Mouse (Mus musculus) forebrain, embryonic 11.5 days (tissue): ENCODE measurements around the gene Smco4. TPM values are rescaled to one million over a fixed set of nuclear protein-coding genes. Genes with fewer than 3 reads are reported as not detected.
A peak's percentile ranks its signal among the peaks of the same experiment; 100 is the strongest.

Experiments
- ATAC-seq: fragments of 200-750 bp; cut with Nextera tagmentation; replicated peaks from 2 replicates; pipeline ENCODE4 v1.8.0; 2017; ENCODE audit warnings: moderate TSS enrichment; ENCODE audit not compliant: low FRiP score
- DNase-seq: peaks from one replicate; pipeline ENCODE4 v3.0.0-alpha.2; 2017; ENCODE audit warnings: low spot score
- H3K27ac ChIP-seq: fragments of 300-500 bp; sonication (generic); 2 replicates; pipeline ENCODE4 v1.5.1; 2014; ENCODE audit warnings: low read depth, low read length
- H3K27me3 ChIP-seq: fragments of 300-500 bp; sonication (generic); 2 replicates; pipeline ENCODE4 v1.6.1; 2014; ENCODE audit warnings: mild to moderate bottlenecking, low read length, mixed read lengths; ENCODE audit not compliant: control insufficient read depth, insufficient read depth
- H3K36me3 ChIP-seq: fragments of 300-500 bp; sonication (generic); 2 replicates; pipeline ENCODE4 v1.6.1; 2014; ENCODE audit warnings: mild to moderate bottlenecking, low read length, moderate library complexity, mixed read lengths; ENCODE audit not compliant: control insufficient read depth, insufficient read depth
- H3K4me1 ChIP-seq: fragments of 300-500 bp; sonication (generic); replicated peaks from 2 replicates; pipeline ENCODE4 v1.6.1; 2014; ENCODE audit warnings: low read length, mixed read lengths; ENCODE audit not compliant: control insufficient read depth, insufficient read depth
- H3K4me2 ChIP-seq: fragments of 300-500 bp; sonication (generic); 2 replicates; pipeline ENCODE4 v1.6.1; 2014; ENCODE audit warnings: low read depth, mild to moderate bottlenecking, low read length, moderate library complexity, mixed read lengths; ENCODE audit not compliant: severe bottlenecking
- H3K4me3 ChIP-seq: fragments of 300-500 bp; sonication (generic); 2 replicates; pipeline ENCODE4 v1.5.1; 2014; ENCODE audit warnings: low read depth, low read length
- H3K9ac ChIP-seq: fragments of 300-500 bp; sonication (generic); 2 replicates; pipeline ENCODE4 v1.6.1; 2014; ENCODE audit warnings: low read length
- H3K9me3 ChIP-seq: fragments of 300-500 bp; sonication (generic); 2 replicates; pipeline ENCODE4 v1.6.1; 2016; ENCODE audit warnings: low read length, mixed read lengths; ENCODE audit not compliant: control insufficient read depth
- WGBS: fragments of 180-500 bp; shearing (Covaris S2); extraction: QIAGEN DNeasy Blood & Tissue Kit; methylation state at CpG from one replicate; pipeline ENCODE4 v1.1.7; 2014; 5-methylcytosine and 5-hydroxymethylcytosine counted together
- polyA plus RNA-seq: library from polyadenylated mRNA; unstranded; fragments of >200 nt; fragmentation: Nextera tagmentation; extraction: Ambion mirVana; gene quantifications from 2 replicates; pipeline ENCODE4 v1.2.1, GENCODE M21; 2014

The Smco4 gene
- polyA plus RNA-seq, result 3.3 and 3.9 TPM in 2 replicates

GRCm38 (mm10) chr9:15493235-15493924 is at the start of gene Smco4:
Gene Smco4 (plus strand): TSS chr9:15493432.
- WGBS, result under 1% methylated on average over 51 of the region's 101 CpGs
- no peak within 1 kb of the TSS for H3K27ac ChIP-seq

GRCm38 (mm10) chr9:15447397-15447796 is 45.8 kb upstream of the Smco4 start:
- DNase-seq (no peak), ATAC-seq (no peak)
- Histone ChIP-seq H3K4me2 (no peak overlapping the region), H3K9ac (no peak overlapping the region), H3K27ac (no peak overlapping the region), H3K4me1 (no peaks in the 10 kb centered on the region), H3K27me3 (no peaks in the 10 kb centered on the region), H3K9me3 (no peaks in the 10 kb centered on the region), H3K4me3 (no peak overlapping the region), H3K36me3 (no peaks in the 10 kb centered on the region)
- WGBS, result 84% methylated on average over 2 of the region's 2 CpGs

More at GRCm38 (mm10) chr9:15493235-15493924, at the start of gene Smco4:
- H3K36me3 ChIP-seq, result no peaks in the 10 kb centered on the region
- peak; percentile 88 for ATAC-seq
- peak within 1 kb of the TSS; percentile 93 for H3K9ac ChIP-seq
- peaks cover 16% of the 10 kb centered on the region; the same call in 1 of the 2 replicates for H3K4me1 ChIP-seq
- H3K4me3 ChIP-seq, result peak within 1 kb of the TSS; percentile 74
- DNase-seq, result peak; percentile 85
- no peaks in the 10 kb centered on the region for H3K9me3 ChIP-seq
- H3K27me3 ChIP-seq, result no peaks in the 10 kb centered on the region; the same call in 1 of the 2 replicates
- peak within 1 kb of the TSS; percentile 82 for H3K4me2 ChIP-seq

DNA sequence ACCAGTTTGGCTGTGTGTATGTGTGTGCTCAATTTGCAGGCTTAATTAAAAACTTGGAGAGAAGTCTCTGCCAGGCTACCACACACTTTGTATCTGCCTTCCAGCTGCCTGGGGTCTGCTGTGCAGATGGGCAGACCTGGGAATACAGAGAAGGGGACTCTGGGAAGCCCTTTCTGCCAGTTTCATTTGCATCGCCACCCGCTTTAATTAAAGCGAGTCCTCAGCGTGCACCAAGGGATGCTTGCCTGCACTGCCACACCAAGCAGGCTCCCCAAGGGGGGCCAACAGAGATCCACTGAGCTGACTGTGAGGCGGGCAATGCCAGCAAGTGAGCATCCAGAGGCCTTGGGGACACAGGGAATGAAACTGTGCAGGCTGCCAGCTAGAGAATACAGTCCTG is 42.3 kb upstream of the Smco4 start:
- WGBS, result 43% methylated on average over 5 of the region's 5 CpGs
- no peak overlapping the region for H3K9ac ChIP-seq
- no peaks in the 10 kb centered on the region for H3K27me3 ChIP-seq
- H3K27ac ChIP-seq, result no peak overlapping the region
- no peak overlapping the region for H3K4me3 ChIP-seq
- H3K36me3 ChIP-seq, result no peaks in the 10 kb centered on the region
- DNase-seq (no peak), ATAC-seq (no peak)
- no peaks in the 10 kb centered on the region for H3K9me3 ChIP-seq
- H3K4me2 ChIP-seq, result no peak overlapping the region
- no peaks in the 10 kb centered on the region for H3K4me1 ChIP-seq

DNA sequence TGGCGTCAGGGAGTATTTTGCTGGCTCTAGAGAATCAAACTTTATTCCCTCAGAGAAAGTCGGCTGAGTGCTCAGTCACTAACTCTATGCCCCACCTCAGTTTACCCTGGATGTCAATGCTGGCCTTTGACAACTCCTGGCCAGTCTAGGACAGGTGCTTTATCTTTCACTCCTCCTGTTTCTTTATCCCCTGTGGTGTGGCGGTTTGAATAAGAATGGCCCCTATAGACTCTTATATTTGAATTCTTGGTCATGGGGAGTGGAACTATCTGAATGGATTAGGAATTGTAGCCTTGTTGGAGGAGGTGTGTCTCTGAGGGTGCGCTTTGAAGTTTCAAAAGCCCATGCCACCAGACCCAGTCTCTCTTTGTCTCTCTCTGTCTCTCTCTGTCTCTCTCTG is 21.0 kb upstream of the Smco4 start:
- H3K36me3 ChIP-seq, result no peaks in the 10 kb centered on the region
- no peaks in the 10 kb centered on the region for H3K27me3 ChIP-seq
- no peak overlapping the region for H3K27ac ChIP-seq
- no peak overlapping the region for H3K4me2 ChIP-seq
- DNase-seq (no peak), ATAC-seq (no peak)
- H3K4me3 ChIP-seq, result no peak overlapping the region
- H3K9ac ChIP-seq, result no peak overlapping the region
- WGBS, result 76% methylated on average over 4 of the region's 4 CpGs
- H3K9me3 ChIP-seq, result no peaks in the 10 kb centered on the region
- H3K4me1 ChIP-seq, result no peaks in the 10 kb centered on the region

GRCm38 (mm10) chr9:15473206-15473605 is 20.0 kb upstream of the Smco4 start:
- DNase-seq (no peak), ATAC-seq (no peak)
- no peak overlapping the region for H3K4me2 ChIP-seq
- no peak overlapping the region for H3K27ac ChIP-seq
- no peaks in the 10 kb centered on the region for H3K36me3 ChIP-seq
- no peak overlapping the region for H3K4me3 ChIP-seq
- no peak overlapping the region for H3K9ac ChIP-seq
- H3K9me3 ChIP-seq, result no peaks in the 10 kb centered on the region
- 100% methylated on average over 1 of the region's 1 CpGs for WGBS
- no peaks in the 10 kb centered on the region for H3K27me3 ChIP-seq
- no peaks in the 10 kb centered on the region for H3K4me1 ChIP-seq

- Histone ChIP-seq H3K27me3 (no peaks in the 10 kb centered on the region), H3K9ac (no peak overlapping the region), H3K9me3 (no peaks in the 10 kb centered on the region), H3K36me3 (no peaks in the 10 kb centered on the region), H3K4me1 (no peaks in the 10 kb centered on the region), H3K4me2 (no peak overlapping the region), H3K27ac (no peak overlapping the region), H3K4me3 (no peak overlapping the region)
- no peak for DNase-seq
- no peak for ATAC-seq
- 90% methylated on average over 10 of the region's 10 CpGs for WGBS
These were observed 15.7 kb upstream of the Smco4 start for GRCm38 (mm10) chr9:15477556-15477955.

DNA sequence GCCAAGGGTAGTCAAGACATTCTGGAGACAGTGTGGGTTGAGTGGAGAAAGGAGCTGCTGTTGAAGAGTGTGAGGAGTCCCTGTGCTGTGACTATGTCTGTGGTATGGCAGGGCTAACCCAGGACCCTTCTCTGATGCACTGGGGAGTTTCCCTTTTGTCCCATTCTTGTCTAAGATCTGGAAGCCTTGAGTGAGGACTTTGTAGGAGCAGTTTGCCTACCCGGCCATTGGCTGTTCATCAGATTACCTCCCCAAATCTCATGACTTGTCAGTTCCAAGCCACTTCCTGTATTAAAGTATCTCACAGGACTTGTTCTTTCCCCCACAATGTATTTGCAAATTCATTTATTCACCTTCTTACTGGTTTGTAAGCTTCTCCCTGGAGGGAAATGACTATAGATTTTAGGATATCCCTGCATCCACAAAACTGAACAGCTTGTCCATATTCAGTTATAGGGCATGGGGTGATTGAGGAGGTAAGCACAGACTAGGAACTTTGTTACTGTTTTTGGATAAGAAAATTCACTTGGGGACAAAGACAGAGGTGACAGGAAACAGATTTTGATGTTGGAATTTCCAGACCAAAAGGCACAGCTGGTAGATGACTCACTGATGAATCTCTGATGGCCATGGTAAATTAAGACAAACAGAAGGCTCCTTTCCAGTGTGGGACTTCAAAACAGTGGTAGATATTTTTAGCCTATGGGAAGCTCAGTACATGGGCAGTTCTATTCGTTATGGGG is 5.4 kb upstream of the Smco4 start:
- WGBS, result 66% methylated on average over 2 of the region's 2 CpGs
- no peak overlapping the region for H3K27ac ChIP-seq

GRCm38 (mm10) chr9:15489293-15489692 is 3.9 kb upstream of the Smco4 start:
- no peaks in the 10 kb centered on the region; the same call in 1 of the 2 replicates for H3K27me3 ChIP-seq
- peaks cover 1% of the 10 kb centered on the region; the same call in 1 of the 2 replicates for H3K4me1 ChIP-seq
- no peak for DNase-seq

More for the DNA sequence above, 5.4 kb upstream of the Smco4 start:
- no peak overlapping the region for H3K9ac ChIP-seq
- DNase-seq (no peak), ATAC-seq (no peak)
- no peaks in the 10 kb centered on the region for H3K36me3 ChIP-seq
- H3K9me3 ChIP-seq, result no peaks in the 10 kb centered on the region
- no peaks in the 10 kb centered on the region for H3K4me1 ChIP-seq
- no peak overlapping the region for H3K4me3 ChIP-seq
- no peak overlapping the region for H3K4me2 ChIP-seq
- H3K27me3 ChIP-seq, result no peaks in the 10 kb centered on the region; the same call in 1 of the 2 replicates

More at GRCm38 (mm10) chr9:15489293-15489692, 3.9 kb upstream of the Smco4 start:
- no peaks in the 10 kb centered on the region for H3K36me3 ChIP-seq
- no peak overlapping the region for H3K4me2 ChIP-seq
- no peaks in the 10 kb centered on the region for H3K9me3 ChIP-seq
- H3K9ac ChIP-seq, result no peak overlapping the region
- H3K27ac ChIP-seq, result no peak overlapping the region
- H3K4me3 ChIP-seq, result no peak overlapping the region
- ATAC-seq, result no peak
